Mouse (Mus musculus) liver, postnatal 0 days (tissue): ENCODE measurements around the gene Psmb7.

Source experiments
- CTCF ChIP-seq: sonication (generic); IDR thresholded peaks from 2 replicates; pipeline ENCODE4 v1.5.1; 2016; ENCODE audit warnings: antibody characterized with exemption, low read depth
- EP300 ChIP-seq: IDR thresholded peaks from 2 replicates; pipeline ENCODE4 v1.6.1; 2016; ENCODE audit warnings: antibody characterized with exemption, low read depth, mild to moderate bottlenecking

- TF ChIP-seq CTCF: no peak
- TF ChIP-seq EP300: no peak
Observed at GRCm38 (mm10) chr2:38541101-38541500, 102.8 kb downstream of the Psmb7 start.
